ENCODE assay signal across 9 mouse cellular contexts in the genomic region with DNA sequence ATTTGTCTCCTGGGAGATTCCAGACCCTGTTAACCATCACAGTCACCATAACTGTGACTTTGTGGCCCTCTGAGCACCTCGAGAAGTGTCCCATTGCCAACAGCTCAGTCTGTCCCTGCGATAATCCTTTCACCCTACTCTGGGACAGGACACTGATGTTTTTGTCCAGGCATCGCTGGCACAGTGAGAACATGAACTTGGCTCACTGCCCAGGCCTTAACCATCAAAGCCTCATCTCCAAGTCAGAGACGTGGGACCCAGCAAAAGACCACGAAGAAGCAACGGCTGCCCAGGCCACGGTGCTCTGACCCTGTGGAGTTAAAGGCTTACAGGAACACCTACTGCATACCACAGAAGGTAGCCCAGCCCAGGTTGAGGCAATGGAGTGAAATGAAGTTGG.
A peak's percentile ranks its signal among the peaks of the same experiment; 100 is the strongest.
DNase-seq lines count a peak whose midpoint lies in the region; ATAC-seq lines count a peak whose summit lies in the region.
"Had no signal": no experiment of that assay in that cellular context is flagged by ENCODE, and none has a peak within 500 bp of the region (broad histone marks: within the 10 kb centered on the region; RNA-seq: fewer than 3 reads in every experiment).

No protein-coding gene starts in this region.

- no peaks in the 10 kb centered on the region for H3K36me3 ChIP-seq in heart, embryonic 16.5 days (ENCODE audit: control insufficient read depth, insufficient read depth)

- ATAC-seq in heart, embryonic 16.5 days (replicated peaks; ENCODE audit: extremely low read depth, insufficient read depth, low FRiP score): no peak

- no peak overlapping the region for H3K4me3 ChIP-seq in heart, embryonic 16.5 days (ENCODE audit: low read length)
- H3K4me3 ChIP-seq: layer of hippocampus, adult 2 months had no signal

- H3K27me3 ChIP-seq in heart, embryonic 16.5 days (ENCODE audit: control insufficient read depth, insufficient read depth, low read length): no peaks in the 10 kb centered on the region

- H3K4me2 ChIP-seq in heart, embryonic 16.5 days (ENCODE audit: low read depth, low read length): peak overlapping the region; percentile 5; the same call in 1 of the 2 replicates

- H3K4me1 ChIP-seq in heart, embryonic 16.5 days (ENCODE audit: control insufficient read depth, insufficient read depth, low read length): peaks cover 46% of the 10 kb centered on the region

- H3K9ac ChIP-seq in heart, embryonic 16.5 days (ENCODE audit: low read length): no peak overlapping the region

- no peak for DNase-seq in heart, adult 9 months (ENCODE audit: low spot score in 2 of 2)
- DNase-seq in right cerebral cortex, adult 18-20 months: peak; percentile 25
- no peak for DNase-seq in right cerebral cortex, postnatal 36 days (ENCODE audit: low spot score in 2 of 2)
- DNase-seq in kidney, postnatal 4 days: peak; percentile 33 to 41
- DNase-seq in testis, postnatal 14 days (ENCODE audit: low spot score): peak; percentile 12
- no peak for DNase-seq in urinary bladder, postnatal 14 days (ENCODE audit: low spot score)
- no peak for DNase-seq in thymus, adult 18-20 months

- H3K9me3 ChIP-seq in heart, embryonic 16.5 days (replicated peaks; ENCODE audit: control insufficient read depth, low read length): no peaks in the 10 kb centered on the region

- WGBS in heart, embryonic 16.5 days: 15% methylated on average over 7 of the region's 7 CpGs

- H3K27ac ChIP-seq in heart, embryonic 16.5 days (ENCODE audit: low read length): no peak overlapping the region
- H3K27ac ChIP-seq: layer of hippocampus, adult 2 months had no signal

Comparison
In these comparisons a context has a peak if more than half of its experiments do, and no peak if none do; other contexts are left out.
1. DNase-seq: peak in right cerebral cortex, adult 18-20 months (single experiment), kidney, postnatal 4 days (2 of 2) and testis, postnatal 14 days (single experiment); none in heart, adult 9 months (0 of 2), right cerebral cortex, postnatal 36 days (0 of 2), urinary bladder, postnatal 14 days (single experiment) and thymus, adult 18-20 months (0 of 2).